Mouse (Mus musculus): ENCODE measurements around the gene Trit1.
"Not testable (repeated sequence)": the region's sequence is repeated elsewhere in the genome, so short reads cannot be mapped to it uniquely, and the experiment has no call there.

The Trit1 gene

GRCm38 (mm10) chr4:123016451-123016957, at the start of gene Trit1:
Gene Trit1 (plus strand): TSS chr4:123016597.
- DNase-seq = peak; percentile 97

- no peak for DNase-seq
Observed at GRCm38 (mm10) chr4:122968106-122968505, 48.3 kb upstream of the Trit1 start.

- DNase-seq = no peak
Observed at GRCm38 (mm10) chr4:122971191-122971590, 45.2 kb upstream of the Trit1 start.

- no peak for DNase-seq
Observed at GRCm38 (mm10) chr4:122971646-122972045, 44.8 kb upstream of the Trit1 start.

- no peak for DNase-seq
Observed at GRCm38 (mm10) chr4:122972056-122972455, 44.3 kb upstream of the Trit1 start.

- no peak for DNase-seq
Observed at GRCm38 (mm10) chr4:122974976-122975520, 41.3 kb upstream of the Trit1 start.

- DNase-seq = no peak
Observed at GRCm38 (mm10) chr4:122976885-122977284, 39.5 kb upstream of the Trit1 start.

GRCm38 (mm10) chr4:122978850-122979249, 37.5 kb upstream of the Trit1 start:
- no peak for DNase-seq

- DNase-seq = no peak
Observed at GRCm38 (mm10) chr4:122979826-122980225, 36.6 kb upstream of the Trit1 start.

GRCm38 (mm10) chr4:122980684-122981083, 35.7 kb upstream of the Trit1 start:
- DNase-seq = no peak

- DNase-seq = no peak
Observed at GRCm38 (mm10) chr4:122981238-122981637, 35.2 kb upstream of the Trit1 start.

- no peak for DNase-seq
Observed at GRCm38 (mm10) chr4:122981930-122982329, 34.5 kb upstream of the Trit1 start.

- no peak for DNase-seq
Observed at GRCm38 (mm10) chr4:122982537-122982936, 33.9 kb upstream of the Trit1 start.

- DNase-seq = no peak
Observed at GRCm38 (mm10) chr4:122983486-122984261, 32.7 kb upstream of the Trit1 start.

GRCm38 (mm10) chr4:122985110-122985509, 31.3 kb upstream of the Trit1 start:
- DNase-seq = peak; percentile 87

- DNase-seq = no peak
Observed at GRCm38 (mm10) chr4:122987421-122987820, 29.0 kb upstream of the Trit1 start.

- DNase-seq = not testable (repeated sequence)
Observed at GRCm38 (mm10) chr4:122988004-122988403, 28.4 kb upstream of the Trit1 start.

GRCm38 (mm10) chr4:122991177-122991576, 25.2 kb upstream of the Trit1 start:
- no peak for DNase-seq

GRCm38 (mm10) chr4:122992276-122992675, 24.1 kb upstream of the Trit1 start:
- no peak for DNase-seq

GRCm38 (mm10) chr4:122995404-122996220, 20.8 kb upstream of the Trit1 start, which contains the start of gene Mycl:
Gene Mycl (plus strand): TSS chr4:122995652.
- DNase-seq = peak; percentile 96

GRCm38 (mm10) chr4:122996221-122996617, 20.2 kb upstream of the Trit1 start:
- no peak for DNase-seq

- peak; percentile 89 for DNase-seq
Observed at GRCm38 (mm10) chr4:122996618-122997381, 19.6 kb upstream of the Trit1 start.

Data from retina, postnatal 1 day (tissue).